Mouse (Mus musculus) liver, embryonic 11.5 days (tissue): ENCODE measurements at regions not wholly inside any gene's neighbourhood (a gene's known extent, or its start where the extent isn't known, plus 50 kb on each side); places are given as distances from the start of the nearest gene placed in this dataset.
"Not testable (repeated sequence)": the region's sequence is repeated elsewhere in the genome, so short reads cannot be mapped to it uniquely, and the experiment has no call there.

ENCODE experiments used
- ATAC-seq: fragments of 200-750 bp; cut with Nextera tagmentation; replicated peaks from 2 replicates; pipeline ENCODE4 v1.8.0; 2017; ENCODE audit warnings: moderate number of reproducible peaks, mild to moderate bottlenecking, moderate TSS enrichment, moderate library complexity; ENCODE audit not compliant: low FRiP score
- DNase-seq: peaks from one replicate; pipeline ENCODE4 v3.0.0-alpha.2; 2017; ENCODE audit warnings: low spot score
- H3K27ac ChIP-seq: fragments of 300-500 bp; sonication (generic); 2 replicates; pipeline ENCODE4 v1.5.1; 2014; ENCODE audit warnings: mild to moderate bottlenecking, low read depth, low read length, control low read depth
- H3K27me3 ChIP-seq: fragments of 300-500 bp; sonication (generic); replicated peaks from 2 replicates; pipeline ENCODE4 v1.6.1; 2014; ENCODE audit warnings: low read length, mixed read lengths; ENCODE audit not compliant: control insufficient read depth, insufficient read depth
- H3K36me3 ChIP-seq: fragments of 300-500 bp; sonication (generic); 2 replicates; pipeline ENCODE4 v1.6.1; 2014; ENCODE audit warnings: mild to moderate bottlenecking, low read length, moderate library complexity, mixed read lengths; ENCODE audit not compliant: control insufficient read depth, insufficient read depth
- H3K4me1 ChIP-seq: fragments of 300-500 bp; sonication (generic); replicated peaks from 2 replicates; pipeline ENCODE4 v1.6.1; 2014; ENCODE audit warnings: low read length, mixed read lengths; ENCODE audit not compliant: control insufficient read depth, insufficient read depth
- H3K4me2 ChIP-seq: fragments of 300-500 bp; sonication (generic); 2 replicates; pipeline ENCODE4 v1.6.1; 2014; ENCODE audit warnings: mild to moderate bottlenecking, control low read depth, moderate library complexity
- H3K4me3 ChIP-seq: fragments of 300-500 bp; sonication (generic); 2 replicates; pipeline ENCODE4 v1.5.1; 2014; ENCODE audit warnings: low read depth, low read length, control low read depth
- H3K9ac ChIP-seq: fragments of 300-500 bp; sonication (generic); 2 replicates; pipeline ENCODE4 v1.6.1; 2014; ENCODE audit warnings: low read depth, low read length, control low read depth
- H3K9me3 ChIP-seq: fragments of 300-500 bp; sonication (generic); 2 replicates; pipeline ENCODE4 v1.6.1; 2016; ENCODE audit warnings: low read length, inconsistent platforms, mixed read lengths; ENCODE audit not compliant: control insufficient read depth
- WGBS: fragments of 180-500 bp; shearing (Covaris S2); extraction: QIAGEN DNeasy Blood & Tissue Kit; methylation state at CpG from one replicate; pipeline ENCODE4 v1.1.7; 2014; 5-methylcytosine and 5-hydroxymethylcytosine counted together

DNA sequence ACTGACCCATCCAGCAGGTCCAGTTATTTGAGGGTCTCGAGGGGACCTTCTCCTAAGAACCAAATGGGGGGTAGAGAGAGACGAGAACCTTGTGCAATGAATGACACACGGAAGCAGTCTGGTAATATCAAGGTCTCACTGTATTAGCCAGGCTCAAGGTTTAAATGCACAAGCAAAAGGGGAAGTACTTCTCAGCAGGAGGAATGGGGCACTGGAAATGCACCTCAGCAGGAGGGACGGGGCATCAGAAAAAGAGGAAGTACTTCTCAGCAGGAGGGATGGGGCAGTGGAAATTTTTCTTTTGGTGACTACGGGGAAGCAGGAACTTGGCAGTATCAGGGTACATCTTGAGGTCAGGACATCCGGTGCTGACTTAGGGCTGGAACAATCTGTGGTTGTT lies 74.9 kb upstream of the Vmn1r3 start:
- not testable (repeated sequence) for H3K4me2 ChIP-seq, H3K4me3 ChIP-seq, H3K27me3 ChIP-seq, H3K9me3 ChIP-seq, H3K36me3 ChIP-seq, DNase-seq, H3K9ac ChIP-seq, H3K27ac ChIP-seq, H3K4me1 ChIP-seq, ATAC-seq
- 68% methylated on average over 6 of the region's 6 CpGs for WGBS

DNA sequence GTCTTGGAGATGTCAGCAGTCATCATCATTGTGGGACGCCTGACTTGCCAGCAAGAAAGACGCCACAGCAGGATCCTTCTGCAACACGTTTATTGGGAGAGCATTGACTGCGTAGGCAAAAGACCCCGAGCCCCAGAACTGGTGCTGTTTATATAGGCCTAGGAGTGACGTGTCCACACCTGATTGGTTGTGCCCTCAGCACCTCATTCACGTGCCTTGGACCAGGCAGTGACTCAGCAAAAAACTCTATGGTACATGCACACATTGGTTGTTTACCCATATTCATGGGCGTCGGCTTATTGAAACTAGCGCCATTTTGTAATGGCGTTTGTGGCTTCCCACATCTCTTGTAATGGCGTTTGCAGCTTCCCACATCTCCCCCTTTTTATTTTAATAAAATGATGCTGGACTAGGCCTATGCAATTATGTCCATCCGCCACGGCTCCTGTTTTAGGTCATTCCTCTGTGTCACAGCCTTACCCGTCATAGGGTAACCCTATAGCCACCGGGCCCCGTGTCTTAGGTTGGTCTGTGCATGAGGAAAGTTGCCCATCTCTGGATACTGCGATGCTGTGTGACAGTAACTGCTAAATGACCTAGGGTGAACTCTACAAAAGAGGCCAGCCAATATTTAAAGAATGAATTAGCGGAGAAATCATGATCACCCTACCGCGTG lies 67.6 kb upstream of the Vmn1r3 start:
- DNase-seq, H3K4me1 ChIP-seq, H3K4me3 ChIP-seq, H3K27me3 ChIP-seq, H3K27ac ChIP-seq, H3K4me2 ChIP-seq, H3K9ac ChIP-seq, ATAC-seq, H3K36me3 ChIP-seq: not testable (repeated sequence)
- peaks cover 13% of the 10 kb centered on the region for H3K9me3 ChIP-seq
- 86% methylated on average over 21 of the region's 21 CpGs for WGBS

DNA sequence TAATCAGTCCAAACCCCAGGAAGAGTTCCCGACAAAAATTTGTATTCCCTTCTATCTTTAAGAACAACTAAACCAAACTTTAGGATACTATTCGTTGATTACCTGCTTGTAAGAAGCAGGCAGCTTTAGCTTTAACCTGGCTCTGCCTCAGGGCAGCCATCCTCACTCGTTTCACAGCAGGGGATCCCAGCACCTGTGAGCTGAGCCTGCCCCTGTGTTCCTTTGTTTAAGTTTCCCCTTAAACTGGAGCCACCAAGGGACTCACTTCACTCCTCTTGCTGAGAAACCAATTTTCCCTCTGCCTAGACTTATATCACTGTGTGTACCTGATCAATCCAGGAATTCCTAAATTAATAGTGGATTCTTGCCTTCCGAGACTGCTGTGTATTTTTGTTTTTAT lies 65.1 kb upstream of the Vmn1r3 start:
- not testable (repeated sequence) for ATAC-seq, H3K4me3 ChIP-seq, H3K36me3 ChIP-seq, H3K4me2 ChIP-seq, H3K27ac ChIP-seq, DNase-seq, H3K9ac ChIP-seq, H3K4me1 ChIP-seq, H3K27me3 ChIP-seq
- H3K9me3 ChIP-seq = peaks cover 13% of the 10 kb centered on the region
- 44% methylated on average over 4 of the region's 4 CpGs for WGBS

GRCm38 (mm10) chr4:3242011-3242410 lies 56.9 kb upstream of the Vmn1r3 start:
- not testable (repeated sequence) for H3K36me3 ChIP-seq, DNase-seq, H3K9me3 ChIP-seq, H3K4me2 ChIP-seq, H3K9ac ChIP-seq, H3K27me3 ChIP-seq, ATAC-seq, H3K27ac ChIP-seq, H3K4me1 ChIP-seq, H3K4me3 ChIP-seq
- 73% methylated on average over 6 of the region's 6 CpGs for WGBS

DNA sequence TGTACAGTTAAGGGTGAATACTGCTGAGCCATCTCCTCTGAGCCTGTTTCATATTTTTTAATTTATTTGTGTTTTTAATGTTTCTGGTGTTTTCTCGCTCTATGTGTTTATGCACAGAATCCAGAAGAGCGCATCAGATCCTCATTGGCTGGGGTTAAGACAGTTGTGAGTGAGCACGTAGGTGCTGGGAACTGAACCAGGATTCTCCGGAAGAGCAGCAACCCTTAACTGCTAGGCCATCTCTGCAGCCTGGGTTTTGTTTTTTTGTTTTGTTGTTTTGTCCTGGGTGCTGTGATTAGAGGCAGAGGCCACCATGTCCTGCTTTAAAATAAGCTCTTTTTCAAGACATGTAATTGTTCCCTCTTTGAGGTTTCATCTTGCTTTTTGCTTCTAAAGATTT lies 56.2 kb upstream of the Vmn1r3 start:
- H3K4me2 ChIP-seq, H3K4me3 ChIP-seq, H3K9me3 ChIP-seq, DNase-seq, H3K9ac ChIP-seq, H3K27me3 ChIP-seq, H3K4me1 ChIP-seq, H3K36me3 ChIP-seq, H3K27ac ChIP-seq: not testable (repeated sequence)
- ATAC-seq = peak; percentile 50; the same call in 1 of the 2 replicates
- WGBS = 65% methylated on average over 4 of the region's 4 CpGs

- H3K4me3 ChIP-seq, H3K4me1 ChIP-seq, DNase-seq, H3K9ac ChIP-seq, H3K4me2 ChIP-seq, H3K9me3 ChIP-seq, H3K27ac ChIP-seq, H3K27me3 ChIP-seq, ATAC-seq, H3K36me3 ChIP-seq: not testable (repeated sequence)
- 68% methylated on average over 6 of the region's 6 CpGs for WGBS
Measured at GRCm38 (mm10) chr4:3238493-3238892, 53.3 kb upstream of the Vmn1r3 start.

- not testable (repeated sequence) for H3K27me3 ChIP-seq, H3K27ac ChIP-seq, H3K9me3 ChIP-seq, H3K36me3 ChIP-seq, H3K9ac ChIP-seq, H3K4me1 ChIP-seq, H3K4me3 ChIP-seq, DNase-seq, H3K4me2 ChIP-seq, ATAC-seq
- WGBS = 20% methylated on average over 2 of the region's 2 CpGs
Measured at GRCm38 (mm10) chr4:3236148-3236779, 51.1 kb upstream of the Vmn1r3 start.
